Mouse (Mus musculus): Measurements from ENCODE around the gene Lims1. TPM values are rescaled to one million over a fixed set of nuclear protein-coding genes. Genes with fewer than 3 reads are reported as not detected.

Gene Lims1
- polyA plus RNA-seq (2015; fragmentation: Nextera tagmentation; extraction: Ambion mirVana), result 62.1 and 65.6 TPM in 2 replicates

- Histone ChIP-seq H3K27ac (peak within 1 kb of the TSS; percentile 84), H3K4me3 (replicated peaks) (peak within 1 kb of the TSS; percentile 91), H3K4me1 (replicated peaks) (peaks cover 29% of the 10 kb centered on the region), H3K4me2 (replicated peaks) (peak within 1 kb of the TSS; percentile 62), H3K9ac (replicated peaks) (peak within 1 kb of the TSS; percentile 84), H3K36me3 (no peaks in the 10 kb centered on the region), H3K9me3 (no peaks in the 10 kb centered on the region), H3K27me3 (no peaks in the 10 kb centered on the region)
- peak; percentile 98 for ATAC-seq
- under 1% methylated on average over 75 of the region's 86 CpGs for WGBS
Measured at GRCm38 (mm10) chr10:58323028-58323991, at the start of gene Lims1. TSS of gene Lims1 (plus strand) at chr10:58323466.

GRCm38 (mm10) chr10:58282238-58282637 is 41.0 kb upstream of the Lims1 start:
- peaks cover 72% of the 10 kb centered on the region for H3K36me3 ChIP-seq
- no peaks in the 10 kb centered on the region for H3K9me3 ChIP-seq
- H3K4me2 ChIP-seq (replicated peaks), result no peak overlapping the region
- H3K4me1 ChIP-seq (replicated peaks), result no peaks in the 10 kb centered on the region
- H3K27me3 ChIP-seq, result no peaks in the 10 kb centered on the region
- H3K9ac ChIP-seq (replicated peaks), result no peak overlapping the region
- no peak overlapping the region for H3K4me3 ChIP-seq (replicated peaks)
- WGBS, result 97% methylated on average over 7 of the region's 7 CpGs
- ATAC-seq, result no peak
- no peak overlapping the region for H3K27ac ChIP-seq

DNA sequence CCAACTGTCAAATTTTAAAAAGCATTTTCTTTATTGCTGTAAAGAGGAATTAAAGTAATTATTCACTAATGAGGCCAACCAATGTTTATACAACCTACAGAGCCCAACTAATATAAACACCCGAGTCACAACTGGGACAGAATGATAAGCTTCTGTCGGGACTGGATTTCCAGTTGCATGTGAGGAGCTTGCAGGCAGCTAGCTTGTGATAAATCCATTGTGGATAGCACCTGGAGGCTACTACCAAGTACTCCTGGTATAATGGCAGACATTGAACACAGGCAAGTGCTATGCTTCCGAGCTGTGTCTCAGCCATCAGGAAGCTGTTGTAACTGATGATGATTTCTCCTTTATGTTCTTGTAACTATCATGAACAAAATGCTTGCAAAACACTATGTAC is 32.5 kb upstream of the Lims1 start:
- Histone ChIP-seq H3K4me2 (replicated peaks) (no peak overlapping the region), H3K9ac (replicated peaks) (no peak overlapping the region), H3K9me3 (no peaks in the 10 kb centered on the region), H3K4me3 (replicated peaks) (no peak overlapping the region), H3K4me1 (replicated peaks) (no peaks in the 10 kb centered on the region), H3K36me3 (peaks cover 81% of the 10 kb centered on the region), H3K27ac (no peak overlapping the region), H3K27me3 (no peaks in the 10 kb centered on the region)
- 93% methylated on average over 3 of the region's 3 CpGs for WGBS
- ATAC-seq, result no peak

- Histone ChIP-seq H3K4me2 (replicated peaks) (no peak overlapping the region), H3K4me1 (replicated peaks) (no peaks in the 10 kb centered on the region), H3K9me3 (no peaks in the 10 kb centered on the region), H3K36me3 (peaks cover 89% of the 10 kb centered on the region), H3K27ac (no peak overlapping the region), H3K27me3 (no peaks in the 10 kb centered on the region), H3K4me3 (replicated peaks) (no peak overlapping the region), H3K9ac (replicated peaks) (no peak overlapping the region)
- ATAC-seq, result no peak
- 97% methylated on average over 3 of the region's 3 CpGs for WGBS
Measured at GRCm38 (mm10) chr10:58294246-58294645, 29.0 kb upstream of the Lims1 start.

DNA sequence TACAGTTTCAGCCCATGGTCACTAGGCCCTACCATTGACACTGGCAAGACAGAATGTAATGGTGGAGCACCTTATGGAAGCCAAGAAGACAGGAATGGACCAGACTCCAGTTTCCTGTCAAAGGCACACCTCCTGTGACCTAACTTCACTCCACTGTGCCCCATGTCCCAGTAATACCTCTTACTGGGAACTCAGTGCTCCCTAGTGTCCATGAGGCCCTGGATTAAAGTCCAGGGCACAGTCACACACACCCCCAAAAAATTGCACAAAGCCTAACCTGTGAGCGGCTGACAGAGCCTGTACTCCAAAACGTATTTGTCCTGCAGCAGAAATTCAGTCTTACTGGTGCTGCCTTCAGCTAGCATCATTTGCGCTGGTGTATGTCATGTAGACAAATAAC is 27.7 kb upstream of the Lims1 start:
- Histone ChIP-seq H3K9ac (replicated peaks) (no peak overlapping the region), H3K27me3 (no peaks in the 10 kb centered on the region), H3K36me3 (peaks cover 93% of the 10 kb centered on the region), H3K9me3 (no peaks in the 10 kb centered on the region), H3K4me3 (replicated peaks) (no peak overlapping the region), H3K4me1 (replicated peaks) (no peaks in the 10 kb centered on the region), H3K4me2 (replicated peaks) (no peak overlapping the region), H3K27ac (no peak overlapping the region)
- 91% methylated on average over 3 of the region's 3 CpGs for WGBS
- ATAC-seq, result no peak

DNA sequence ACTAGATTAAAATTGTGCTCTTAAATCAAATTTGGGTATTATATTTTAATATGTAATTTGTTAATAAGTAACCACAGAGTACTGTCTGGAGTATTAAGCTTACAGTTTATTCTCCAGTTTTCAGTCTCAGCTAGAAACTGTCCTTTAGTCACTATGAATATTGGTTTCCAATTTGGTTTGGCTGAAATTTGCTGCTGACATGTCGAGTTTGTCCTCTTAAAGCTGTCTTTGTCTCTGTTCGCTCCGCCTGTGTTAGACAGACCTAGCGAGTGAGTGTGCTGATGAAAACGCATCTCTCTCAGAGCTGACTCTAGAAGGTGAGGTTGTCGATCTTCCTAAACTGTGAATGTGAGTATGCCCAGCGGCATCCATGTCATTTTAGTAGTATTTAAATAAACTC is 18.3 kb upstream of the Lims1 start:
- no peak overlapping the region for H3K27ac ChIP-seq
- 93% methylated on average over 7 of the region's 7 CpGs for WGBS
- no peak overlapping the region for H3K9ac ChIP-seq (replicated peaks)
- no peaks in the 10 kb centered on the region for H3K4me1 ChIP-seq (replicated peaks)
- no peaks in the 10 kb centered on the region for H3K27me3 ChIP-seq
- no peak for ATAC-seq
- peaks cover 66% of the 10 kb centered on the region for H3K36me3 ChIP-seq
- H3K4me2 ChIP-seq (replicated peaks), result no peak overlapping the region
- no peaks in the 10 kb centered on the region for H3K9me3 ChIP-seq
- no peak overlapping the region for H3K4me3 ChIP-seq (replicated peaks)

GRCm38 (mm10) chr10:58306897-58307296 is 16.4 kb upstream of the Lims1 start:
- H3K27ac ChIP-seq, result no peak overlapping the region
- no peak overlapping the region for H3K4me2 ChIP-seq (replicated peaks)
- H3K4me3 ChIP-seq (replicated peaks), result no peak overlapping the region
- no peak overlapping the region for H3K9ac ChIP-seq (replicated peaks)
- no peaks in the 10 kb centered on the region for H3K9me3 ChIP-seq
- ATAC-seq, result no peak
- no peaks in the 10 kb centered on the region for H3K27me3 ChIP-seq
- peaks cover 63% of the 10 kb centered on the region for H3K36me3 ChIP-seq
- 99% methylated on average over 3 of the region's 3 CpGs for WGBS
- H3K4me1 ChIP-seq (replicated peaks), result no peaks in the 10 kb centered on the region

DNA sequence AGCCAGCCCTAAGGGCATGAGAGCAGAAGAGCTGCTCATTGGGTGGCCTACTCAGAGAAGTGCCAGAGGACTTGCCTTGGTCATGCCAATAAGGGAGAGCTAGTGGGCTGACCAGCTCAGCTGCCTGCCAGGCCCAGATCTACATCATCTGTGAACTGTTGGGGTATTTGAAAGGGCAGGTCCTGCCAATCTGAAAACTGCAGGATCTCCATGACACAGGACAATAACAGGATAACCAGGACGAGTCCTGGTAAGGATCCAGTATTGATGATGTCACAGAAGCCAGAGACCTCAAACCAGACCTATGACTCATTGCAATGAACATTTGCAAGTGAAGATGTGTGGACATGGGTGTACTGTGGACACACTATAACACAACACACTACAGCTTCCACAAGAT is 12.5 kb upstream of the Lims1 start:
- H3K4me2 ChIP-seq (replicated peaks), result no peak overlapping the region
- peaks cover 59% of the 10 kb centered on the region for H3K36me3 ChIP-seq
- 64% methylated on average over 1 of the region's 1 CpGs for WGBS
- ATAC-seq, result no peak
- peaks cover 6% of the 10 kb centered on the region for H3K9me3 ChIP-seq
- H3K27ac ChIP-seq, result no peak overlapping the region
- no peaks in the 10 kb centered on the region for H3K4me1 ChIP-seq (replicated peaks)
- no peak overlapping the region for H3K9ac ChIP-seq (replicated peaks)
- no peak overlapping the region for H3K4me3 ChIP-seq (replicated peaks)
- no peaks in the 10 kb centered on the region for H3K27me3 ChIP-seq

- WGBS, result 92% methylated on average over 5 of the region's 5 CpGs
- H3K27ac ChIP-seq, result no peak overlapping the region
- peaks cover 6% of the 10 kb centered on the region for H3K9me3 ChIP-seq
- no peak overlapping the region for H3K9ac ChIP-seq (replicated peaks)
- H3K4me3 ChIP-seq (replicated peaks), result no peak overlapping the region
- H3K36me3 ChIP-seq, result peaks cover 44% of the 10 kb centered on the region
- no peak overlapping the region for H3K4me2 ChIP-seq (replicated peaks)
- no peaks in the 10 kb centered on the region for H3K4me1 ChIP-seq (replicated peaks)
- no peak for ATAC-seq
- no peaks in the 10 kb centered on the region for H3K27me3 ChIP-seq
Measured at GRCm38 (mm10) chr10:58312887-58313286, 10.4 kb upstream of the Lims1 start.

DNA sequence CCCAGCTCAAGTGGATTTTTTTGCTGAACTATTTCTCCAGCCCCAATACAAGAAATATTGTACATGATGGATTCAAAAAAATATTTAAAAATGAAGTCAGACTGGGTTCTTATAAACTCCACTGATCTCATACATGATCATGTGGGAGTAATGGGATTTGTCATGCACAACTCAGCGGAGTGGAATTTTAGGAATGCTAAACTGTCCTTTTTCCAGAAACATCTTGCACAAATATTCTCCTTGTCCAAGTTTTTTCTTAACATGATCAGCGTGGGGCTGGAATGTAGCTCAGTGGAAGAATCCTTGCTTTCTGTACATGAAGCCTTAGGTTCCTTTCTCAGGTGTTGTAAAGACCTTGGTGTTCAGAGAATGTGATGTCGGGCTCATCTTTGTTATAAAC is 2.4 kb upstream of the Lims1 start:
- Histone ChIP-seq H3K4me2 (replicated peaks) (no peak overlapping the region), H3K4me3 (replicated peaks) (no peak overlapping the region), H3K4me1 (replicated peaks) (peaks cover 15% of the 10 kb centered on the region), H3K36me3 (no peaks in the 10 kb centered on the region), H3K9ac (replicated peaks) (no peak overlapping the region), H3K27me3 (no peaks in the 10 kb centered on the region), H3K9me3 (no peaks in the 10 kb centered on the region), H3K27ac (no peak overlapping the region)
- WGBS, result 96% methylated on average over 3 of the region's 3 CpGs
- no peak for ATAC-seq

- 0 out of 2 replicates have a peak overlapping the region, but pooled peaks have one; percentile 32 for H3K9ac ChIP-seq (replicated peaks)
- WGBS, result 31% methylated on average over 6 of the region's 6 CpGs
- H3K9me3 ChIP-seq, result no peaks in the 10 kb centered on the region
- H3K36me3 ChIP-seq, result no peaks in the 10 kb centered on the region
- H3K4me3 ChIP-seq (replicated peaks), result peak overlapping the region; percentile 91
- peak overlapping the region; percentile 84 for H3K27ac ChIP-seq
- H3K27me3 ChIP-seq, result no peaks in the 10 kb centered on the region
- peak overlapping the region; percentile 62 for H3K4me2 ChIP-seq (replicated peaks)
- ATAC-seq, result no peak
- peaks cover 29% of the 10 kb centered on the region for H3K4me1 ChIP-seq (replicated peaks)
Measured at GRCm38 (mm10) chr10:58322361-58323027, 772 bp upstream of the Lims1 start.

- Histone ChIP-seq H3K36me3 (no peaks in the 10 kb centered on the region), H3K9ac (replicated peaks) (no peak overlapping the region), H3K27ac (no peak overlapping the region), H3K4me3 (replicated peaks) (no peak overlapping the region), H3K9me3 (no peaks in the 10 kb centered on the region), H3K27me3 (no peaks in the 10 kb centered on the region), H3K4me1 (replicated peaks) (peaks cover 29% of the 10 kb centered on the region), H3K4me2 (replicated peaks) (0 out of 2 replicates have a peak overlapping the region, but pooled peaks have one; percentile 5)
- no peak for ATAC-seq
- 41% methylated on average over 3 of the region's 3 CpGs for WGBS
Measured at GRCm38 (mm10) chr10:58326271-58326670, 3.0 kb downstream of the Lims1 start.
